Mouse (Mus musculus): ENCODE results near the gene Rnf183.

Gene Rnf183

DNA sequence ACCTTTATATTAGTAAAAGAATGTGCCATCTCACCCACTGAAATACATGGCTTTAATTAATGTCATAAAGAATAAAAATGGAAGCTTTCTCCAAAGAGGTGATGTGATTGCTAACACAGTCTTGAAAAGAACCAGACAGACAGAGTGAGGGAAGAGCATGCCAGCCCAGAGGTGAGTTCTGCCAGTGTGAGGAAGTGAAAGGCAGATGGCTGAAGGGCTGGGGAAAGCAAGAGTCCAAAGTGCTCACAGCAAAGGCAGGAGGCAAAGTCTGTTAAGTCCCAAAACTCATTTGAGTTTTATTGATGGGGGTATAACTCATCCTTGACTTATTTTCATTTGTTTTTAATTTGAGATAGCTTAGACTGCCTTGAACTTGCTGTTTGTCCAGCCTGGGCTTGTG lies 4.4 kb downstream of the Rnf183 start:
- DNase-seq (ENCODE audit: low spot score in 2 of 2), result no peak

DNA sequence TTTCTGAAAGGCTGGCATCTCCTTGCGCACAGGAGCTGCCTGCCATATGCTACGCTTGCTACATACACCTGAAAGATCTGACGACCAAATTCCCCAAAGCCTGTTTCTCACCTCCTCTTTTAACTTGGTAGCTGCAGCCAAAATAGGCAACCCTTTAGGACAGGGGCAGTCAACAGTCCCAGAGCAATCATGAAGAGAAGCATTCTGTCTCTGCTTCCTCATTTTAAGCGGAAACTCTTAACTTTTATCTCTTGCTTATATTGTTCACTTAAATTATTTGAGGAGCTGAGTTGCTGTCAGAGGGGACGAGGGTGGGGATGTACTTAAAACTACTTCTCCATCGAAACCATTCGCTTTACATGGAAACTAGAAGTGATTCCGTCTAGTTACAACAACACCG lies 5.4 kb downstream of the Rnf183 start:
- DNase-seq (ENCODE audit: low spot score in 2 of 2), result no peak

DNA sequence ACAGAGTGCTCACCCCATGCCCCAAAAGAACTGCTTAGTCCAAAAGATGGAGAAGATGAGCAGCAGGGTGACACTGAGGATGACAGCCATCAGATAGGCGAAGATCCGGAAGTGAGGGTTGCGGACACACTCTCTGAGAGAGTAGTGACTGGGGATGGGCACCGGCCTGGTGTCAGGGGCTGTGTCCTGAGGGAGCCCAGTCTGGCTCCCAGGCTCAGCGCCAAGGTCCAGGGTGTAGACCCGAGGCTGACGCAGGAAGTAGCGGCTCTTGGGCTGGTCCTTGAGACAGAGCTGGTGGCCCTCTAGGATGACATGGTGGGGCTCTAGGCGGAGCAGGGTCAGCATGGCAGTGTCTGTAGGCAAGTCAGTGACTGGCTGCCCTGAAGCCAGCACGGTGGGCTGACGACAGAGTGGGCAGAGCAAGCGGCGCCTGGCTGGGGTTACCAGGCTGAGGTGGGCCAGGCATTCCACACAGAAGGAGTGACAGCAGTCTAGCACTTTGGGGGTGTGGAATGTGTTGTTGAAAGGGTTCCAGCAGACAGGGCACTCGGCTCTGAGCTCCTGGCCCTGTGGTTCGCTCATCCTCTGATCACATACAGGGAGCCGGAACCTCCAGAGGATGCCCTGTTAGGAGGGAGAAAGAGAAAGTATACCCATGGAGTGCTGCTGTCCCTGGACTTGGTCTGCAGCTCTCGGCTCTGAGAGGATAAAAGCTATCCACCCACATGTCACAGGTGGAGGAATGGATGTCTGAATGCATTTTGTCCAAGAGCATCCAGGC lies 6.9 kb downstream of the Rnf183 start:
- DNase-seq (ENCODE audit: low spot score in 2 of 2), result no peak

DNA sequence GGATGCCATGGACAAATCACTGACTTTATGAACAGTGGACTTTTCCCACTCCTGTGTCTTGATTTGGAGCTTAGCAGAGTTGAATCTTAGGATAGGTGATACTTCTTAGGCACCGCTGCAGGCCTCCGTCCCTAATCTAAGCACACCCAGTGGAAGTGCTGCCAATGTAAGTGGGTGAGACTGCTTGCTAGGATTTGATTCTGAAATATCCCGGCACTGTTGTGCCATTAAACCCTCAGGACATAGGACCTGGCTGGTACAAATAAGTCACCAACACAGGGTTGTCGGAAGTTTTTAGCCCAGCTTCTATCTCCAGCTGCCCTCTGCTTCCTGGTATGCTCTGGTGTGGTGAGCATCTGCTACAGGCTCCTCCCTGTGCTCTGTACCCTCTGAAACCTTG lies 9.2 kb downstream of the Rnf183 start:
- DNase-seq (ENCODE audit: low spot score in 2 of 2), result no peak

DNA sequence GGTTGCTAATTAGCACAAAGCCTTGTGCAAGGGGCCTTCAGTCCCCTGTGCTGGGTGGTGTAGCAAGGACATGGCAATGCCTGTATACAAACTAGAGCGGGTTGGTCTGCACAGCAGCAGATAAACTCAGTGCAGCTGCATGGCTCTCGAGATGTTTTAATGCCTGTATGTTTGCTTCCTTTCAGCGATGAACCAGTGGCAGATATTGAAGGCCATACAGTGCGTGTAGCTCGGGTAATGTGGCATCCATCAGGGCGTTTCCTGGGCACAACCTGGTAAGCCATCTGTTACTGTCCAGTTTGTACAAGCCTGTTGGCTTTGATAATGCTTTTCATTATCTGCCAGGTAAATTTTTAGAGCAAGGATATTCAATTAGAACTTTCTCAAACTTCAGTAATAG lies 16.0 kb downstream of the Rnf183 start:
- DNase-seq (ENCODE audit: low spot score in 2 of 2), result no peak

DNA sequence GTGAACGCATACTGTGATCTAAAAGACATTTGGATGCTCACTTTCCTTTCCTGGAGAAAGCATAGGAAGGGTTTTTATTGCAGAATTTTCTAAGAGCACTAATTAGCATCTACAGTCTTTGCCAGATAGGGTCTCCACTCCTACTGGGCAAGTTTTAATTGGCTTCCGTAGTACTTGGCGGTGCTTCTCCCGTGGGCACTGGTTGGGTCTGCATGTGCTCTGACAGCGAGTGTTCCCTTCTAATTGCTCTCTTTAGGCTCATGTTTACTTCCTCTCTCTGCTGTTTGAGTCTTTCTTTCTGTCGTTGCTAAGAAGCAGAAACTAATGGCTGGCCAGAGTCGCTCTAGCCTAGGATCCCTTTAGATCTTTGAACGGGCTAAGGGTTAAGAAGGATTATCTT lies 16.6 kb downstream of the Rnf183 start:
- DNase-seq (ENCODE audit: low spot score in 2 of 2), result no peak

DNA sequence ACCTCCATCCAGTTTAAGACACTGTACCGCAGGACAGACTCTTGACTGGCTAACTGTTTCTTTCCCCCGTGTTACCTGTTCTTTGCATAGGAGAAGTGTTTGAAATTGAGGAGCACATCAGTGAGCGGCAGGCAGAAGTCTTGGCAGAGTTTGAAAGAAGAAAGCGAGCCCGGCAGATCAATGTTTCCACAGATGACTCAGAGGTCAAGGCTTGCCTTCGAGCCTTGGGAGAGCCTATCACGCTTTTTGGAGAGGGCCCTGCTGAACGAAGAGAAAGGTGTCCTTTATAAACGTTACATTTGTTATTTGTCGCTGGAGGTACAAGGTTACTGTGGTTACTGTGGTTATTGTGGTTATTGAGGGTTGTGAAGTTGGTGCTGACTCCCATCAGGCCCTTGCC lies 23.4 kb downstream of the Rnf183 start:
- no peak for DNase-seq (ENCODE audit: low spot score in 2 of 2)

DNA sequence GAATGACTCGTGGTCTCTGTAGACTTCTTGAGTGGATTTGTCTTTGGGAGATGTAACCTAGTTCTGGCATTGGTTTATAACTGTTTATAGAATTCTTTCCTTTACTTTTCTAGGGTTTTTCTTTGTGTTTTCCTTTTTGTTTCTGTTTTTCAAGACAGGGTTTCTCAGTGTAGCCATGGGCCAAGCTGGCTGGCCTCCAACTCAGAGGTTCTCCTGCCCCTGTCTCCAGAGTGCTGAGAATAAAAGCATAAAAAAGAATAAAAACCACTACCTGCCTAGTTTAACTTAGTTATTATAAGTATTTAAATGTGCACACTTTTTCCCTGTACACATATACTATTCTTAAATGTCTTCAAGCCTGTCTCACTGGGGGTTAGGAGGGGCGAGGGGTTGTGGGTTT lies 24.7 kb downstream of the Rnf183 start:
- no peak for DNase-seq (ENCODE audit: low spot score in 2 of 2)

DNA sequence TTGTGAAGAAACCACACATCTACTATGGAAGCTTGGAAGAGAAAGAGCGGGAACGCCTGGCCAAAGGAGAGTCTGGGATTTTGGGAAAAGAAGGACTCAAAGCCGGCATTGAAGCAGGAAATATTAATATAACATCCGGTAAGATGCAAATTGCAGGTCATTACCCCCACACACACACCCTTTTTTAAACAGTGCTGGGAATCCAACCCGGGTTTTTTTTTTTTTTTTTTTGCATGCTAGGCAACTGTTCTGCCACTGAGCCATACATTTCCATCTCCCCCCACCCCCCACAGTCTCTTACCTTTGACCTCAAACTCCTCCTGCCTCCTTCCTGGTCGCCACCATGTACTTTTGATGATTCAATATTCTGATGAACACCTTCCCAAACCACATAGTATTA lies 25.4 kb downstream of the Rnf183 start:
- DNase-seq (ENCODE audit: low spot score in 2 of 2), result no peak

DNA sequence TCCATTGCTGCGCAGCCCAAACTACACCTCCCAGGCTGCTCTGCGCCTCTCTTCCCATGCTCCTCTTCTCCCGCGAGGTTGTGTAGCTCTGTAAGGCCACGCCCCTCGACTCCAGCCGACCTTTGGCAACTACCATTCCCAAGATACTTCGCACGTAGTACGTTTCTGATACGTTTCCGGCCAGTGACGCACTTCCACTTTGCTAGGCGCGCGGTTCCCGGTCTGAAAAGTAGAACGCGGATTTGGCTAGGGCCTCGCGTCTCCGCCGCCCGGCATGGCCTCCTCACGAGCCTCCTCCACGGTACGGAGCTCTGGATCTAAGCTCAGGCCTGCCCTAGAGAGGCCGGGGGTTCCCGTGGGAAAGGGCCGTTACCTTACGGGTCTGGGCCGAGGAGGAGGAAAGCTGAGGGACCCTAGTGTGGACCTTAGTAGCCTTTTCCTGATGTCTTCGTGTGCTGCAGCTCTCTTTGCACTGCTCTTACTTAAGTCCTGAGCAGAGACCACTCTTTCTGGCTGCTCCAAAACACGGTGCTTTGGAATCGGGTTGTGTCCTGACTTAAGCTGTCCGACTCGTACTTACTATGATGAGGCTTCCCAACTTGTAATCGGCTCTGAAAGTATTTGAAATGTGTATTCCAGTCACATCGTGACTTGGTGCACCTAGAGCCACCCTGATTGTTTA lies 26.3 kb downstream of the Rnf183 start, which contains the start of the genes Cdc26 and Prpf4:
Cdc26 (minus strand) TSS at position 42 of the 682 bp plus-strand sequence.
Prpf4 (plus strand) TSS at position 197 of the 682 bp plus-strand sequence.
- peak; percentile 98 to 99 for DNase-seq (ENCODE audit: low spot score in 2 of 2)

DNA sequence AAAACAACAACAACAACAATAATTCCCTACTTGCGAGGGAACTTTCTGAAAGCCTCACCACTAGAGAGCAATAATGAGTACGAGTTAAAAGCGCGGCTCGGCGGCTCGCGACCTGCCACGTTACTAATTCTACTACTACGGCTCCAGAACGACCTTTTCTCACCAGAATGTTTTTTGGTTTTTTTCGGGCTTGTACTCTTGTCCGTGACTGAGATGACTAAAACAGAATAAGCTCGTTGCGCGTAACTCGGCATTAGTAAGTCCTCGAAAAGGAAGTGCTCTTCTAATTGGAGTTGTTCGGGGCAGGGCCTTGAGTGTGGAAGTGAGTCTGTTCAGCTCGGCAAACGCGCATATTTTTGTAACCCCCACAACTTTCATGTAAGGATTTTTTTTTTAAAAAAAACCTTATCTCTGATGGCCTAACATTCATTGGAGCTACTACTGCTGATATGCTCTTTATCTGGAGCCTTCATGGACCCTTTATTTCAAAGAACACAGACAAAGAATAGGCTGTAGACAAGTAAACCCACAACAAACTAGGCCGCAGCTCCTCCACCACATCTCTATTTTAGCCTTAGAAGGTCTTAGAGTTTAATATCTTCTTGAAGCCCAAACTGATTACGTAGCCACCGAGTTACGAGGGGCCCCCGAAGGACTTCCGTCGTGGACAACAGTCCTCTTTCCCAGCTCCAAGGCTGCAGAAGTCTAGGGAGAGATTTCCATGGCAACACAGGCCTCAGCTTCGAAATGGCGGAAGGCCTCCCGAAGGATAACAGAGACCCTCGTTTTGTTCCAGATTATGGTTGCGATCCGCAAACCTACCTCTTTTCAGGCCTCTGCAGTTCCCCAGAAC lies 27.1 kb downstream of the Rnf183 start:
- DNase-seq (ENCODE audit: low spot score in 2 of 2), result peak; percentile 49 to 60

DNA sequence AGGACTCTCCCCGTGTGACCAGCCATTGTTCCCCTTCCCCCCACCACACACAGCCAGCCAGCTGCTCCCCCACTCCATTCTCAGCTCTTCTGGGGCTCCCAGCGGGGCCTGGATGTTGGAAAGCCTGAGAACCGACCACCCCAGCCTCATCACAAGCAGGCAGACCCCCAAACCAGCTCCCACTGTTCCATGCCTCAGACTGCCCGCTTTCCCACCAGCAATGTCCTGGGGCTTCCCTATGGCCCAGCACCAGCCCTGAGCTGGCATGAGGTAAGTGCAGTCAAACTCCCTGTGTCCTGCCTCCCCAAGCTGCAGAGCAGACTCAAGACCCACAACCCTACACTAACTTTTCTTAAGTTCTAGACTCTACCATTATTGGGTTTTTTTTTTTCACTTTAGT lies 28.9 kb downstream of the Rnf183 start:
- no peak for DNase-seq (ENCODE audit: low spot score in 2 of 2)

DNA sequence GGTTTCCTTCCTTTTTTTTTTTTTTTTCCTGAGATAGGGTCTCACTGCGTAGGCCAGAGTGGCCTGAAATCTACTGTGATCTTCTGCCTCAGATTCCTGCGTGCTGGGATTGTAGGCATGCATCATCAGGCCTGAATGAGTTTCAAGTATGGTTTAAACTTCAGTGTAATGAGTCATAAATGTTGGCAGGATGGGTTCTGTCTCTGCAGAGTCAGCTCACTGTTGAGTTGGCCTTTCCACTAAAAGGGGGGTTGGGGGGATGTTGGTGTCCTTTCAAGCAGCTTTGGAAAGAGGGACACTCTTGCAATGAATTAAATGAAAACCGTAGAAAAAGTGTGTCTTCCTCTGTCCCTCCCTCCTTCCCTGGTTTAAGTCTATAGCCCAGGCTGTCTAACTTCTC lies 36.1 kb downstream of the Rnf183 start:
- DNase-seq (ENCODE audit: low spot score in 2 of 2), result no peak

DNA sequence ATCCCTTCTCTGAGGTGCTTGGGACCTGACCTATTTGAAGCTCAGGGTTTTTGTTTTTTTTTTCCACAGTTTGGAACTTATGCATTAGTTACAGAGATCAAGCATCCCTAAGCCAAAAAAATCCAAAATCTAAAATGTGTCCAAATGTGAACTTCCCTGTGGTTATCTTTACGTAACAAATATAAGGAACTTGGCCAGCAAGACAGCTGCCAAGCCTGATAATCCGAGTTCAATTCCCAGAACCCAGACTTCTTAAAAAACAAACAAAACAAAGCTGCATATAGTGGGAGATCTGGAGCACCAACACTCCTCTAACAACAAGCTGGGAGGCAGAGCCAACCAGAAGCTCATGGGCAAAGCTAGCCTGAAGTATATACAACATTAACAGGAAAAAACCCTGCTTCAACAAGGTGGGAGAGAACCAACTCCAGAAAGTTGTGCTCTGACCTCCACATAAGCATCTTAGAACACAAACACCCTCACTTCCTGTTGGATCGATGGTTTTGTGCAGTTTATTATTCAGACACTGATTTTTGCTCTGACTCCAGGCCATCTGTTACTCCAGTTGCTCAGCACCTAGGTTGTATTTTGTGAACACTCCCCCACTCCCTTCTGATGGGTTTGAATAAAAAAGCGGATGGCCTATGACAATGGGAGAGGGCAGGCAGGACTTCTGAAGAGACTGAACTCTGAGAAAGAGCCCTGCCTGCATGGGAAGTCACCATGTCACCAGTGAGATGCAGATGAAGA lies 37.3 kb downstream of the Rnf183 start:
- DNase-seq (ENCODE audit: low spot score in 2 of 2), result no peak

DNA sequence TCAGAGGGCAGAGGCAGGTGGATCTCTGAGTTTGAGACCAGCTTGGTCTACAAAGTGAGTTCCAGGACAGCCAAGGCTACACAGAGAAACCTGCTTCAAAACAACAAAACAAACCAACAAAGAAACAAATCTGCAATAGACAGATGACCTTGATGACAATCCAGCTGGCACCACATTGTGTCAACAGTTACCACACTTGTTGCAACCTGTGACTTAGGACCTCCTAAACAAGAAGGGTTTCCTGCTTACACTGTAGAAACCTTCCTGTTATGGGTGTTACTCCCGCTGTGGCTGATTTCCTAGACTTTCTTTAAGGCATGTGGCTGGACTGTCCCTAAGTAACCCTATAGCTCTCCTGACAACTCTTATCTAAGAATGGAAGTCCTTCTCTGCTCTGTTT lies 39.2 kb downstream of the Rnf183 start:
- no peak for DNase-seq (ENCODE audit: low spot score in 2 of 2)

DNA sequence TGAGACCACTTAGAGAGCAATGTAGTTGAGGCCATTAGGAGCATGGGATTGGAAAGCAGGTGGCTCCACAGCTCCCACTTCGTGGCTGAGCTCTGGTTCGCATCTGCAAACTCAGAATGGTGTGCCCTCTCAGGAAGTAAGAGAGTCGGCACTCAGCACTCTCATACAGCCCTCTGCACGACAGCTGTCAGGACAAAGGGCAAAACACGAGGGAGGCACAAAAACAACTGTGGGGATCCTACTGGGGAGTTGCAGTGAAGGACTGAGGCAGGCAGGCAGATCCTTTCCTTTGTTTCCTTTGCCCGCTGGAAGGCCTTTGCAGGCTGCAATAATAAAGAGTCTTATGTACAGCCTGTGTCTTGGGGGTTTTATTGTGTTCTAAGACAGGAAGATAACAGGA lies 41.6 kb downstream of the Rnf183 start:
- no peak for DNase-seq (ENCODE audit: low spot score in 2 of 2)

DNA sequence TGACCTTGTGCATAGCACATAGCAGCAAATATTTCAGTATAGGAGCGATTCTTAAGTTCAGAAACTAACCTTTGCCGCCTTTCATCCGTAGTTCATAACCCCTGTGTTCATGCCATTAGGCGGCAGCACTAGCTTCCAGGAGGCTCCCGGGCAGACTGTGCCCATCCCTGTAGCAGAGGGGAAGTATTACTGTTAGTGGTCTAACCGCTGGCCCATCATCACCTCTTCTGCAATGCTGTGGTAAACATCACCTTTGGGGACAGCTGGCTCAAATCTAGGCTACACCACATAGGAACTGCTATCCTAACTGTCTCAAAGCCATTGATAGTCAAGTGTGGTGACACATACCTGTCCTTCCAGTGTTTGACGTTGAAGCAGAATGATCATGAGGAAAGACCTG lies 43.2 kb downstream of the Rnf183 start:
- DNase-seq (ENCODE audit: low spot score in 2 of 2), result no peak

DNA sequence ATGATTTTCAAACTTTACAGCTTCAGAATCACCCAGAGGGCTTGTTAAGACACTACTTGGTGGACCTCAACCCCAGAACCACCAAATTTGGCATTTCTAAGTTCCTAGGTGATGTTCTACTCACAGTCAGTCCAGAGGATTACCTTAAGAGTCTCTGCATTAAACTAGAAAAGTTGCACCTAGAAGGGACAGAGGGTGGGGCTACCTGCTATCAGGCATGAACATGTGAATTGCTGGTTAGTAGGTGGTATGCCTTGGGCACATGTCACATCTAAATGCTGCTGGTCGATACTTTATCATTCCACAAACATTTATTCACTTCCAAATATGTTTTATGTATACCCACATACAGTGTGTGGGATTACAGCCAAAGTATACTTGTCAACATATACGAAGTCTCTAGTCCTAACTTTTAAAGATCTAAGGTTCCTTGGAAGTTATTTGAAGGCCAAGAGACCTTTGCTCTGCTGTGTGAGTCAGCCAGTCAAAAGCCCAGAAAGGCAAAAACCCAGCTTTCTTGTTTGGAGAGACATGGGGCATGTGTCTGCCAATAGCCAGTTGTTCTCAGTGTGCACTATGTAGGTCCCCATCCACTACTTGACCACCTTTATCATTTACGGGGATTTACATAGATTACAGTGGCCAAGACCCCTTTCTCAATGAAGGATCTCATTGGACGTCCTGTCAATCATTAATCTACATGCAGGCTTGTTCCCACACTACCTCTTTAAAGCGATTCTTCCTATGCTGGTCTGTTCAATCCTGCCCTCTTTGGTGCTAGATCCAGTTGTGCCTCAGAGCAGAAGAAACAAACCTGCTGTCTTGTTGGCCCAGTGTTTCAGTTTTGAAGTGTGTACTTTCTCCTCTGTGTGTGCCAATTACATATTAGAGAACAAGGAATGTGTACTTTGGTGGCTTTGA lies 45.2 kb downstream of the Rnf183 start:
- DNase-seq (ENCODE audit: low spot score in 2 of 2), result no peak

DNA sequence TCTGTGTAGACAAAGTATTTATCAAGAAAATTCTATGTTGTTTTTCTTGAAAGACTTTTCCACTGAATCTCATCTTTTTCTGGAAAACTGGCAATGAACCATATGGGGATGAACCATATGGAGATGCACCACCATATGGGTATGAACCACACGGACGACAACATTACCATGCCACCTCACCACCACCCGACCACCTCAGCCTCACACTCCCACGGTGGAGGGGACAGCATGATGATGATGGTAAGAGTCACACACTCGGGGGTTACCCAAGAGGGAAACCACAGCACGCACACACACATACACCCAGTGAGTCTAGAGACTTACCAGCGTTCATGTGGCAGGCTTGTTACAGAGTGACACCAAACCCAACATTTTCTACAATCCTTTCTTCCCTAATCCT lies 49.6 kb downstream of the Rnf183 start:
- no peak for DNase-seq (ENCODE audit: low spot score in 2 of 2)

DNA sequence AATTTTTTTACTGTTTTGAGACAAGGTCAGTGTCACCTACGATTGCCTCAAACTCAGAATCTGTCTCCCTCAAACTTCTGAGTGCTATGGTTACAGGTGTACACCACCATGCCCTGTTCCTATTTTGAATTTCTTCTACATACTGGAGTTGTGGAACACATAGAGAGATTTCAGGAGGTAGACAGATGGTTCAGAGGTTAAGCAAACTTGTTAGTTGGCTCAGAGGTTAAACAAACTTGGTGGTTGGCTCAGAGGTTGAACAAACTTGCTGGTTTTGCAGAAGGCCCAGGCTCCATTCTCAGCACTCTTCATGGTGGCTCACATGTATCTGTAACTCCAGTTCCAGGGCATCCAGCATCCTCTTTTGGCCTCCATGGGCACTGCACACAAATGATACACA lies 50.9 kb downstream of the Rnf183 start:
- DNase-seq (ENCODE audit: low spot score in 2 of 2), result no peak

DNA sequence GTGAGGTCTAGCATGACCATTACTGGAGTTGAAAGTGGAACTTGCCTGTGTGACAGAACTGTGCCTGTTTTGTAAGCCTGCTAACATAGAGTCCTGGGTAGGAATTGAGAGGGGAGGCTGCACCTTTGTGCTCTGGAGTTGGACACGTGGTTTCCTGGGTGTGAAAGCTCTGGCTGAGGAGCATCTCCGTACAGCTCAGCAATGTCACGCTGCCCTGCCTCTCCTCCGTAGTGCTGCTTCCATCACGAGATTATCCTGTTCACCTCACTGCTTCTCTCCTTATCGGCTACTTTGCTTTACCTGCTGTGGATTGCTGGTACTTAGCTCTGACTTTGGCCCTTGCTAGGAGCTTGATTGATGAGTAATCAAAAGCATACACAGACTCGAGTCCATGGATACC lies 51.3 kb downstream of the Rnf183 start:
- no peak for DNase-seq (ENCODE audit: low spot score in 2 of 2)
